Mouse (Mus musculus): ENCODE results near the gene Hcrt. TPM values are rescaled to one million over a fixed set of nuclear protein-coding genes. Genes with fewer than 3 reads are reported as not detected.

The Hcrt gene
- polyA plus RNA-seq, 1 experiment from 2014 or later: 0.92 TPM

DNA sequence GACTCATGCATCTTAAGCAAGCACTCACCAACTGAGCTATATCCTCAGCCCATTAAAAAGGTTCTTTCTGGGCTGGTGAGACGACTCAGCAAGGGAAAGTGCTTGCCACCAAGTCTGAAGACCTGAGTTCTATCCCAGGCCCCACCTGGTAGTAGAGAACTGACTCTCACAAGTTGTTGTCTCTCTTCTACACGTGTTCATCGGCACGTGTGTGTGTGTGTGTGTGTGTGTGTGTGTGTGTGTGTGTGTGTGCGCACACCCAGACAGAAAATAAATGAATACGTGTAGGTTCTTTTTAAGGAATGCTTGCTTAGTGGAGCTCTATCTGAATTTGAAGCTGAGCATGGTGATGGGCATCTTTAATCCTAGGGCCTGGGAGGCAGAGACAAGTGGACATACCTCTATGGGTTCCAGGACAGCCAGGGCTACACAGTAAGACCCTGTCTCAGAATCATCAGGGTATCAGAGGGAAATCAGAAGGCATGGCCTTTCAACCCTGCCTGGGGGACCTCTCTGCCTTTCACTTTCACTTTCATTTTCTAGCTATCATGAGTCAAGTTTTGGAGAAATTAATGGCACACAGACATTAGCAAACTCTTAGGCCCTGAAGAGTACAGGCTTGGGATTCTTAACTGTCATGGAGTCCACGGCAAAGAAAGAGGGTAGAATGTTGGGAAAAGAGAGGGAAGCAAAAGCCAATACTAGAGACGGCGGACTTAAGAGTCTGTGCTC lies 27.4 kb downstream of the Hcrt start:
- no peaks in the 10 kb centered on the region; the same call in 1 of the 2 replicates for H3K36me3 ChIP-seq (ENCODE audit: control insufficient read depth, insufficient read depth)
- no peak overlapping the region for H3K27ac ChIP-seq (ENCODE audit: low read length)
- peaks cover 21% of the 10 kb centered on the region for H3K4me1 ChIP-seq (replicated peaks; ENCODE audit: control insufficient read depth, insufficient read depth, low read length)
- no peak for ATAC-seq
- H3K9me3 ChIP-seq (ENCODE audit: control insufficient read depth, low read length): no peaks in the 10 kb centered on the region
- no peaks in the 10 kb centered on the region for H3K27me3 ChIP-seq (replicated peaks; ENCODE audit: control insufficient read depth, insufficient read depth, low read length)
- WGBS: 89% methylated on average over 9 of the region's 9 CpGs
- H3K4me2 ChIP-seq (ENCODE audit: low read length): no peak overlapping the region
- no peak overlapping the region for H3K9ac ChIP-seq (replicated peaks; ENCODE audit: low read depth, low read length)
- no peak overlapping the region for H3K4me3 ChIP-seq (replicated peaks; ENCODE audit: low read length)

DNA sequence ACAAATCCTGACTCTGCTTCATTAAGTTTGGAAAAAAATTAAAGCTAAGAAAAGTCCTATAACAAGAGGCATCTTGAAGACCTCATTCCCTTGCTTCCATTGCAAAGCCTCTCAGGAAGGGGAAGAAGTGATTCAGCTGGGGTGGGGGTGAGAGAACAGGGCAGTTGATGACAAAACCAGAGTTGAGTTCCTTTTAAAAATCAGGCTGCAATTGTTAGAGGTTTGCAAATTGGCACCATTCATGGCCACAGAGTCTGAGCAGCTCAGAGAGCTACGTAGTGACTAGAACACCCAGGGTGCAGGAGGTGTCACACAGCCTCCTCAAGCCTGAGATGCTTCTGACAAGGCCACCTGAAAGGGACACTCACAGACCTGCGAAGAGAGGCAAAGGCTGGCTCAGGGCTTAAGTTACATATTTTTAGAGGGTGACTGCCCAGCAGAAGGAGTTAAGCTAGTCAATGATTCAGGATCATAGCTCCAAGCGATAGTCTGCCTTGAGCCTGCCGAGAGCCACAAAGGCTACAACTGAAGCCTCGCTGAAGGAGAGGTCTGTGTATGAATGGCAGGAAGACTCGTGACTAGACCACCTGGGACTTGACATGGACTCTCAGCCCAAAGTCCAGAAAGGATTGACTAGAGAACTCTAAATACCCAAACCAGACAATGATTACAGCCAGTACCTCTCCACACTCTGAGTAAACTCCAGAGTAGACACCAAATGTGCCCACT lies 32.1 kb downstream of the Hcrt start:
- H3K4me3 ChIP-seq (replicated peaks; ENCODE audit: low read length): no peak overlapping the region
- H3K27me3 ChIP-seq (replicated peaks; ENCODE audit: control insufficient read depth, insufficient read depth, low read length): no peaks in the 10 kb centered on the region
- no peaks in the 10 kb centered on the region; the same call in 1 of the 2 replicates for H3K36me3 ChIP-seq (ENCODE audit: control insufficient read depth, insufficient read depth)
- no peak overlapping the region for H3K4me2 ChIP-seq (ENCODE audit: low read length)
- 86% methylated on average over 6 of the region's 6 CpGs for WGBS
- H3K9ac ChIP-seq (replicated peaks; ENCODE audit: low read depth, low read length): no peak overlapping the region
- no peaks in the 10 kb centered on the region for H3K9me3 ChIP-seq (ENCODE audit: control insufficient read depth, low read length)
- H3K27ac ChIP-seq (ENCODE audit: low read length): no peak overlapping the region
- no peak for ATAC-seq
- 0 out of 2 replicates have a peak, but pooled peaks cover 2% of the 10 kb centered on the region for H3K4me1 ChIP-seq (replicated peaks; ENCODE audit: control insufficient read depth, insufficient read depth, low read length)

DNA sequence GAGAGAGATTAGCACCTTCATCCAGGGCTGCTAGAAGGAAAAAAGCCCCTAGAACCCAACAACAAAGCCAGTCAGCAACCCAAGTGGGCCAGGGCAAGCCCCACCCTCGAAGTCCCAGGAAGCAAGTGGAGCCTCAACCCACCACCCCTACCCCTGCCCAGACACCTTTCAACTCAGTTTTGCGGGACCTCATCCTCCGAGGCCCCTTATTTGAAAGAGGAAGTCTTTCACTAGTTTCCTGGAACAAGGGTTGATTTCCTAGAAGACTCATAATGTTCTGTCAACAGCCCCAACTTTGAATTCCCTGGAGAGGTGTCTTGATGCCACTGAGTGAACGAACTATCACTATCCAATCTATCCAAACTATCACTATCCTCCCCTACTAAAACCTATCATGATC lies 32.8 kb downstream of the Hcrt start:
- no peaks in the 10 kb centered on the region for H3K4me1 ChIP-seq (replicated peaks; ENCODE audit: control insufficient read depth, insufficient read depth, low read length)
- no peaks in the 10 kb centered on the region; the same call in 1 of the 2 replicates for H3K36me3 ChIP-seq (ENCODE audit: control insufficient read depth, insufficient read depth)
- no peak overlapping the region for H3K27ac ChIP-seq (ENCODE audit: low read length)
- no peak overlapping the region for H3K9ac ChIP-seq (replicated peaks; ENCODE audit: low read depth, low read length)
- H3K4me3 ChIP-seq (replicated peaks; ENCODE audit: low read length): no peak overlapping the region
- H3K27me3 ChIP-seq (replicated peaks; ENCODE audit: control insufficient read depth, insufficient read depth, low read length): no peaks in the 10 kb centered on the region
- ATAC-seq: no peak
- no peak overlapping the region for H3K4me2 ChIP-seq (ENCODE audit: low read length)
- no peaks in the 10 kb centered on the region for H3K9me3 ChIP-seq (ENCODE audit: control insufficient read depth, low read length)
- WGBS: 96% methylated on average over 4 of the region's 4 CpGs

DNA sequence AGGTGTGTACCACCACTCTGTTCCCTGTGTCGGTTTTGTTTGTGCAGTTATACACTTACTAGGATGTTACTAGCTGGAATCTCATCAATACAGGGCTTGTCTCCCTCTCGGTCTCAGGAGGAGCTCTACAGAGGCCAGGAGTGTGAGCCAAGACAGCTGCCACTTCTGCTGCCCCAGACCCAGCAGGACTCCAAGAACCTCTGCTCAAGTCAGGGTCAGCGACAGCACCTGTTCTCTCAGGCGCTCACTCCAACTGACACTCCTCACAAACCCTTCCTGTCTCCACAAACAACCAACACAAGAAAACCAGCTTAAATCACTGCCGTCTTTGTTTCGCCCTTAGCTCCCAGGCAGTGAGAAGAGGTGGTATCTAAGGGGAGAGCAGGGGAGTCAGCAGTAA lies 34.1 kb downstream of the Hcrt start:
- H3K27ac ChIP-seq (ENCODE audit: low read length): no peak overlapping the region
- no peaks in the 10 kb centered on the region for H3K9me3 ChIP-seq (ENCODE audit: control insufficient read depth, low read length)
- ATAC-seq: no peak
- no peaks in the 10 kb centered on the region; the same call in 1 of the 2 replicates for H3K36me3 ChIP-seq (ENCODE audit: control insufficient read depth, insufficient read depth)
- 90% methylated on average over 6 of the region's 6 CpGs for WGBS
- no peak overlapping the region for H3K9ac ChIP-seq (replicated peaks; ENCODE audit: low read depth, low read length)
- no peaks in the 10 kb centered on the region for H3K4me1 ChIP-seq (replicated peaks; ENCODE audit: control insufficient read depth, insufficient read depth, low read length)
- no peak overlapping the region for H3K4me2 ChIP-seq (ENCODE audit: low read length)
- no peak overlapping the region for H3K4me3 ChIP-seq (replicated peaks; ENCODE audit: low read length)
- no peaks in the 10 kb centered on the region for H3K27me3 ChIP-seq (replicated peaks; ENCODE audit: control insufficient read depth, insufficient read depth, low read length)

DNA sequence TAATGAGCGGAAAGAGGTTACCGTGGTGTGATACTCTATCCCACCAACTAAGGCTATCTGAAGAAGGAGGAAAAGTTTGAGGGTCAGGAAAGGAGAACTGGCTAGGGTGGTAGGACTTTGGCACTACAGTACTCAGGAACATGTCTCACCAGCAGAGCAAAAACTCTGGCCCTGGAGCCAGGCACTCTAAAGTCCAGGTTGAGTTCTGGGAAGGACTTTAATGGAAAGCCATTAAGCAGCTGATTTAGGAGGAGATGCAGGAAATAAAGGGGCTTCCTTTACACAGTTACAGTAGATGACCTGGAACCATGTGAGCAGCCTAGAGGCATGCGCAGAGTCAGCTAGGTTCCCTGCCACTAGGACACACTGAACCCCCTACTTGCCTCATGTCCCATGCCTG lies 35.5 kb downstream of the Hcrt start:
- Histone ChIP-seq H3K27me3 (replicated peaks; ENCODE audit: control insufficient read depth, insufficient read depth, low read length) (no peaks in the 10 kb centered on the region), H3K27ac (ENCODE audit: low read length) (no peak overlapping the region), H3K36me3 (ENCODE audit: control insufficient read depth, insufficient read depth) (no peaks in the 10 kb centered on the region), H3K4me3 (replicated peaks; ENCODE audit: low read length) (no peak overlapping the region), H3K4me1 (replicated peaks; ENCODE audit: control insufficient read depth, insufficient read depth, low read length) (0 out of 2 replicates have a peak, but pooled peaks cover 1% of the 10 kb centered on the region), H3K9ac (replicated peaks; ENCODE audit: low read depth, low read length) (no peak overlapping the region), H3K4me2 (ENCODE audit: low read length) (no peak overlapping the region), H3K9me3 (ENCODE audit: control insufficient read depth, low read length) (no peaks in the 10 kb centered on the region)
- no peak for ATAC-seq
- 97% methylated on average over 3 of the region's 3 CpGs for WGBS

DNA sequence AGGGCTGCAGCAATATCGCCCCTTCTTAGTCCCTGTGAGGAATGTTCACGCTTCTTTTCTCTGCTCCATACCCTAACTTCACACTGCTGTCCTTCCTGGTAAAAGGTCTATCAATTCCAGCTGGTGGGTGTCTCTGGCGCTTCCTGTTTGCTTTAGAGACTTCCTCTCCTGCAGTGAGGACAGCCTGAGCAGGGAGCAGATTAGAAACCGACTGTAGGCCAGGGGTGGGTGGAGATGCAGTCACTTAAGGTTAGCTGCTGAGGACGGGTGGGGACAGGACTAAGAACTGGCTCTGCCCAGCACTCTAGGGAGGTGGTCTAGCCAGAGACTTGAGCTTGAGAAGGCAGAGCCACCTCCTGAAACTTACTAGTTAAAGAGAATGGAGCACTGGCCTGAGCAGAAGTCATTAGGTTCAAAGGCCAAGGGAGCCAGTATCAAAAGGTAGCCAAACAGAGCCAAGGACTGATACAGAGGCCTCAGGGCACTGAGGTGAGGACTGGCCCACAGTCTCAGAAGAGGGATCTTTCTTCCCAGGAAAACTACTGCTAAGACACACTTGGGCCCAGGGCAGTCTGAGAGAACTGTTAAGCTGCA lies 37.7 kb downstream of the Hcrt start:
- H3K36me3 ChIP-seq (ENCODE audit: control insufficient read depth, insufficient read depth): no peaks in the 10 kb centered on the region
- no peak overlapping the region for H3K27ac ChIP-seq (ENCODE audit: low read length)
- ATAC-seq: no peak
- H3K27me3 ChIP-seq (replicated peaks; ENCODE audit: control insufficient read depth, insufficient read depth, low read length): no peaks in the 10 kb centered on the region
- H3K9ac ChIP-seq (replicated peaks; ENCODE audit: low read depth, low read length): no peak overlapping the region
- no peak overlapping the region for H3K4me2 ChIP-seq (ENCODE audit: low read length)
- no peak overlapping the region for H3K4me3 ChIP-seq (replicated peaks; ENCODE audit: low read length)
- H3K9me3 ChIP-seq (ENCODE audit: control insufficient read depth, low read length): no peaks in the 10 kb centered on the region
- 63% methylated on average over 5 of the region's 5 CpGs for WGBS
- peaks cover 6% of the 10 kb centered on the region; the same call in 1 of the 2 replicates for H3K4me1 ChIP-seq (replicated peaks; ENCODE audit: control insufficient read depth, insufficient read depth, low read length)

DNA sequence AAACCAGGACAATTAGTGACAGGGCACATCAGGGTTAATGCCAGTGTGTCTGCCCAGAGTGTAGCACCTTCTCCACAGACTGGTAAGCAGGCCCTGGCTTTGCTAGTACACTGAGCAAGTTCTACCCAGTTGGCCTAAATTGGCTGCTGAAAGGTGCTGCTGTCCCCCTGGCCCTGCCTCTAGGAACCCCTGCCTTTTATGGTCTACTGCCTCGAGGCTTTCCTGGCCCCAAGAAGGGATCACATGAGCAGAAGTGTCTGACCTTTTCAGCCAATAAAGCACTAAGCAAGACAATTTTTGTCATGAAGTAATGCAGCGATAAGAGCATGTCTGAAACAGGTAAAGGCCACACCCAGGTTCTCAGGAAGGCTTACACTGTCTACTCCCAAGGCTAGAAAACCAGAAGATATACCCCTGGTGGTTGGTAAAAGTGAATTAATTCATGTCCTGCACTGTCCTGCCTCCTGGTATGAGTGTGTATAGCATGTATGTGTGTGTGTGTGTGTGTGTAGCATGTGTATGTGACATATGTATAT lies 40.2 kb downstream of the Hcrt start:
- Histone ChIP-seq H3K4me1 (replicated peaks; ENCODE audit: control insufficient read depth, insufficient read depth, low read length) (peaks cover 6% of the 10 kb centered on the region; the same call in 1 of the 2 replicates), H3K27me3 (replicated peaks; ENCODE audit: control insufficient read depth, insufficient read depth, low read length) (no peaks in the 10 kb centered on the region), H3K4me2 (ENCODE audit: low read length) (no peak overlapping the region), H3K27ac (ENCODE audit: low read length) (no peak overlapping the region), H3K9me3 (ENCODE audit: control insufficient read depth, low read length) (no peaks in the 10 kb centered on the region), H3K9ac (replicated peaks; ENCODE audit: low read depth, low read length) (no peak overlapping the region), H3K4me3 (replicated peaks; ENCODE audit: low read length) (no peak overlapping the region), H3K36me3 (ENCODE audit: control insufficient read depth, insufficient read depth) (peaks cover 10% of the 10 kb centered on the region)
- 60% methylated on average over 2 of the region's 2 CpGs for WGBS
- no peak for ATAC-seq

DNA sequence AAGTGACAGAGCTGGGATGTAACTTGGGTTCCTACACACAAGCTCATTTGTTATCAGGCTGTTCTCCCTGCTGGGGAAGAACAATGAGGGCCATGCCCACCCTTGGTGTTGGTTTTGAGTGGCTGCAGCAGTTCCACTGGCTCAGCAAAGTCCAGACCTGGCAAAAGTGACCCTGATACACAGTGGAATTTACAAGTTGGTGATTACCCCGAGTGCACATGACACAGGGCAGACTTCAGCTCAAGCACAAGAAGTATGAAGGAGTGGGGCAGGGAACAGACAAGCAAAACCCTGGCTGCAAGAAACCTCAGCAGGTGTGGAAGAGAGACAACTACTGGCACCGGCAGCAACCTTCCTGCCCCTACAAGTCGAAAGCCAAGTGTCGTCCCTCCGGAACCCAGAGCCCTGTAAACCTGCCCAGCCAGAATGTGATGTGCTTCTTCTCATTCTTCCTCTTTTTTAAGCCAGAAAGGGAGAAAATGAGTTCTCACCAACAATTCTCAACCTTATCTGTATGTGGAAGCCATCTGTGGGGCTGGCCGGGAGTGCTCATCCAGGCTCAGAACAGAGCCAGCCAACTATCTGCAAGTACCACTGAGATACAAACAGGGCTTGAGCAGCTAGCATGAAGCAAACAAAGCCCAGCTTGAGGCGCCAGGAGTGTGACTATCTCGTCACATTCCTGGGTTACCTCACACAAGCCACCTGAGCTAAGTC lies 40.8 kb downstream of the Hcrt start:
- Histone ChIP-seq H3K27me3 (replicated peaks; ENCODE audit: control insufficient read depth, insufficient read depth, low read length) (no peaks in the 10 kb centered on the region), H3K27ac (ENCODE audit: low read length) (0 out of 2 replicates have a peak overlapping the region, but pooled peaks have one; percentile 14), H3K36me3 (ENCODE audit: control insufficient read depth, insufficient read depth) (peaks cover 15% of the 10 kb centered on the region), H3K9me3 (ENCODE audit: control insufficient read depth, low read length) (no peaks in the 10 kb centered on the region), H3K4me2 (ENCODE audit: low read length) (no peak overlapping the region), H3K9ac (replicated peaks; ENCODE audit: low read depth, low read length) (no peak overlapping the region), H3K4me1 (replicated peaks; ENCODE audit: control insufficient read depth, insufficient read depth, low read length) (peaks cover 6% of the 10 kb centered on the region; the same call in 1 of the 2 replicates), H3K4me3 (replicated peaks; ENCODE audit: low read length) (no peak overlapping the region)
- no peak for ATAC-seq
- WGBS: 64% methylated on average over 8 of the region's 8 CpGs

Data from forebrain, embryonic 16.5 days (tissue).